Mouse (Mus musculus): ENCODE measurements around the gene Aoc2. TPM values are rescaled to one million over a fixed set of nuclear protein-coding genes. Genes with fewer than 3 reads are reported as not detected.

Gene Aoc2
- polyA plus RNA-seq (2012; rRNA removed), result 7.0 and 7.4 TPM in 2 replicates

GRCm38 (mm10) chr11:101324763-101325162 lies at the start of gene Aoc2:
TSS of gene Aoc2 (plus strand) at chr11:101325063.

GRCm38 (mm10) chr11:101278223-101279192 lies 46.4 kb upstream of the Aoc2 start, which contains the start of the genes Cntd1 and Coa3:
TSS of gene Cntd1 (plus strand) at chr11:101279012.
TSS of gene Coa3 (minus strand) at chr11:101279114.

GRCm38 (mm10) chr11:101302004-101302798 lies 22.7 kb upstream of the Aoc2 start, which contains the start of gene Becn1:
TSS of gene Becn1 (minus strand) at chr11:101302286.

GRCm38 (mm10) chr11:101315665-101316500 lies 9.0 kb upstream of the Aoc2 start, which contains the start of gene Psme3:
TSS of gene Psme3 (plus strand) at chr11:101316213.

GRCm38 (mm10) chr11:101330371-101330924 lies 5.6 kb downstream of the Aoc2 start, which contains the start of gene Aoc3:
TSS of gene Aoc3 (plus strand) at chr11:101330605.

GRCm38 (mm10) chr11:101367326-101367935 lies 42.6 kb downstream of the Aoc2 start, which contains the start of gene G6pc:
TSS of gene G6pc (plus strand) at chr11:101367561.

Other genes starting within 250 kb of the Aoc2 start
- 0.63 and 0.65 TPM in 2 replicates for gene Hsd17b1, start 246.7 kb upstream of the Aoc2 start, polyA plus RNA-seq (2012; rRNA removed)
- 49.3 and 50.2 TPM in 2 replicates for gene Coasy, start 242.5 kb upstream of the Aoc2 start, polyA plus RNA-seq (2012; rRNA removed)
- 65.4 and 71.6 TPM in 2 replicates for gene Mlx, start 237.8 kb upstream of the Aoc2 start, polyA plus RNA-seq (2012; rRNA removed)
- 19.1 and 19.5 TPM in 2 replicates for gene Psmc3ip, start 229.6 kb upstream of the Aoc2 start, polyA plus RNA-seq (2012; rRNA removed)
- 66.9 and 68.5 TPM in 2 replicates for gene Retreg3, start 205.2 kb upstream of the Aoc2 start, polyA plus RNA-seq (2012; rRNA removed)
- gene Tubg1, start 205.1 kb upstream of the Aoc2 start, polyA plus RNA-seq (2012; rRNA removed), result 15.2 and 15.6 TPM in 2 replicates
- 31.8 and 33.7 TPM in 2 replicates for gene Tubg2, start 169.2 kb upstream of the Aoc2 start, polyA plus RNA-seq (2012; rRNA removed)
- gene Cntnap1, start 154.5 kb upstream of the Aoc2 start, polyA plus RNA-seq (2012; rRNA removed), result 7.4 and 9.2 TPM in 2 replicates
- gene Plekhh3, start 153.7 kb upstream of the Aoc2 start, polyA plus RNA-seq (2012; rRNA removed), result 6.5 and 7.9 TPM in 2 replicates
- gene Ccr10, start 149.6 kb upstream of the Aoc2 start, polyA plus RNA-seq (2012; rRNA removed), result 0.21 and 0.28 TPM in 2 replicates
- gene Ezh1, start 98.6 kb upstream of the Aoc2 start, polyA plus RNA-seq (2012; rRNA removed), result 37.9 and 39.6 TPM in 2 replicates
- 79.4 and 81.7 TPM in 2 replicates for gene Ramp2, start 79.0 kb upstream of the Aoc2 start, polyA plus RNA-seq (2012; rRNA removed)
- 56.9 and 58.5 TPM in 2 replicates for gene Vps25, start 71.4 kb upstream of the Aoc2 start, polyA plus RNA-seq (2012; rRNA removed)
- 4.4 and 5.4 TPM in 2 replicates for gene Wnk4, start 64.5 kb upstream of the Aoc2 start, polyA plus RNA-seq (2012; rRNA removed)
- gene Cntd1, start 46.1 kb upstream of the Aoc2 start, polyA plus RNA-seq (2012; rRNA removed), result 0.66 and 0.69 TPM in 2 replicates
- 165 and 213 TPM in 2 replicates for gene Coa3, start 45.9 kb upstream of the Aoc2 start, polyA plus RNA-seq (2012; rRNA removed)
- gene Becn1, start 22.8 kb upstream of the Aoc2 start, polyA plus RNA-seq (2012; rRNA removed), result 115 and 124 TPM in 2 replicates
- 103 and 105 TPM in 2 replicates for gene Psme3, start 8.8 kb upstream of the Aoc2 start, polyA plus RNA-seq (2012; rRNA removed)
- 0.52 and 0.82 TPM in 2 replicates for gene Aoc3, start 5.5 kb downstream of the Aoc2 start, polyA plus RNA-seq (2012; rRNA removed)
- gene G6pc, start 42.5 kb downstream of the Aoc2 start, polyA plus RNA-seq (2012; rRNA removed), result 0.03 and 0.05 TPM in 2 replicates
- 49.2 and 49.6 TPM in 2 replicates for gene Aarsd1, start 92.6 kb downstream of the Aoc2 start, polyA plus RNA-seq (2012; rRNA removed)
- 4.1 and 4.2 TPM in 2 replicates for gene Gm27029, start 99.7 kb downstream of the Aoc2 start, polyA plus RNA-seq (2012; rRNA removed)
- 29.8 and 30.1 TPM in 2 replicates for gene Rundc1, start 100.0 kb downstream of the Aoc2 start, polyA plus RNA-seq (2012; rRNA removed)
- 2.3 and 5.0 TPM in 2 replicates for gene Ptges3l, start 100.3 kb downstream of the Aoc2 start, polyA plus RNA-seq (2012; rRNA removed)
- gene Rpl27, start 117.2 kb downstream of the Aoc2 start, polyA plus RNA-seq (2012; rRNA removed), result 841 and 842 TPM in 2 replicates
- 6.2 and 7.4 TPM in 2 replicates for gene Ifi35, start 123.3 kb downstream of the Aoc2 start, polyA plus RNA-seq (2012; rRNA removed)
- gene Rnd2, start 139.9 kb downstream of the Aoc2 start, polyA plus RNA-seq (2012; rRNA removed), result 118 and 125 TPM in 2 replicates
- gene Vat1, start 141.2 kb downstream of the Aoc2 start, polyA plus RNA-seq (2012; rRNA removed), result 162 and 171 TPM in 2 replicates
- gene Brca1, start 226.9 kb downstream of the Aoc2 start, polyA plus RNA-seq (2012; rRNA removed), result 2.2 and 2.7 TPM in 2 replicates
- gene Nbr1, start 227.1 kb downstream of the Aoc2 start, polyA plus RNA-seq (2012; rRNA removed), result 100 and 103 TPM in 2 replicates